In genomic region chr2:163968581-163968980, GRCm38 (mm10) we compare ENCODE assay signal across 8 mouse cellular contexts. TPM values are rescaled to one million over a fixed set of nuclear protein-coding genes. Genes with fewer than 3 reads are reported as not detected.
A peak's percentile ranks its signal among the peaks of the same experiment; 100 is the strongest.
DNase-seq lines count a peak whose midpoint lies in the region; ATAC-seq and TF ChIP-seq lines count a peak whose summit lies in the region.
"Had no signal": no experiment of that assay in that cellular context is flagged by ENCODE, and none has a peak within 500 bp of the region (broad histone marks: within the 10 kb centered on the region; RNA-seq: fewer than 3 reads in every experiment).

No protein-coding gene starts in this region.

- 3% methylated on average over 5 of the region's 5 CpGs for WGBS in forebrain, embryonic 14.5 days

- H3K4me3 ChIP-seq in E14TG2a.4 (replicated peaks; ENCODE audit: low read length) = no peak overlapping the region
- H3K4me3 ChIP-seq in forebrain, embryonic 14.5 days (ENCODE audit: low read depth, low read length) = no peak overlapping the region
- H3K4me3 ChIP-seq: limb, embryonic 12.5 days had no signal

- H3K27ac ChIP-seq in forebrain, embryonic 14.5 days (ENCODE audit: low read depth, low read length) = no peak overlapping the region
- H3K27ac ChIP-seq: limb, embryonic 12.5 days had no signal

- H3K4me1 ChIP-seq in E14TG2a.4 (replicated peaks; ENCODE audit: low read depth, low read length) = 0 out of 2 replicates have a peak, but pooled peaks cover 5% of the 10 kb centered on the region
- H3K4me1 ChIP-seq in forebrain, embryonic 14.5 days (ENCODE audit: control insufficient read depth, insufficient read depth, low read length) = no peaks in the 10 kb centered on the region
- H3K4me1 ChIP-seq: limb, embryonic 12.5 days had no signal

- TF ChIP-seq CTCF in E14TG2a.4 (conservative IDR thresholded peaks at IDR 0.05; ENCODE audit: low read length) = peak; percentile 82

- no peak overlapping the region for H3K9ac ChIP-seq in forebrain, embryonic 14.5 days (ENCODE audit: low read length)
- H3K9ac ChIP-seq: limb, embryonic 12.5 days had no signal

- H3K9me3 ChIP-seq in E14TG2a.4 (ENCODE audit: low read length) = peaks cover 4% of the 10 kb centered on the region
- H3K9me3 ChIP-seq in forebrain, embryonic 14.5 days (replicated peaks; ENCODE audit: control insufficient read depth, low read length) = no peaks in the 10 kb centered on the region
- H3K9me3 ChIP-seq: limb, embryonic 12.5 days had no signal

- peak; percentile 55; the same call in 1 of the 2 replicates for ATAC-seq in forebrain, embryonic 14.5 days

- DNase-seq in B cell, adult 2 months = peak; percentile 65 to 66
- DNase-seq in c-Kit-positive CD71-negative TER-119-negative erythroid progenitor cells, embryonic 14.5 days (ENCODE audit: low read depth) = peak; percentile 38
- DNase-seq in forebrain, embryonic 14.5 days (ENCODE audit: low spot score) = peak; percentile 86
- DNase-seq in kidney, postnatal 4 days = peak; percentile 75
- peak; percentile 69 for DNase-seq in lung, postnatal 14 days
- DNase-seq in right cerebral cortex, adult 2 months (ENCODE audit: low spot score in 2 of 2) = peak; percentile 80 to 84

- H3K4me2 ChIP-seq in forebrain, embryonic 14.5 days (ENCODE audit: low read length) = no peak overlapping the region
- H3K4me2 ChIP-seq: limb, embryonic 12.5 days had no signal

- peaks cover 18% of the 10 kb centered on the region; the same call in 1 of the 2 replicates for H3K27me3 ChIP-seq in E14TG2a.4 (ENCODE audit: insufficient read depth, low read length)
- no peaks in the 10 kb centered on the region for H3K27me3 ChIP-seq in forebrain, embryonic 14.5 days (replicated peaks; ENCODE audit: control insufficient read depth, insufficient read depth, low read length)

- H3K36me3 ChIP-seq in E14TG2a.4 (ENCODE audit: insufficient read depth, low read length) = no peaks in the 10 kb centered on the region
- no peaks in the 10 kb centered on the region for H3K36me3 ChIP-seq in forebrain, embryonic 14.5 days (ENCODE audit: control insufficient read depth, insufficient read depth, low read length)
- H3K36me3 ChIP-seq: limb, embryonic 12.5 days had no signal

RNA-seq across cellular contexts. Expression of gene Ywhab, which starts 26.2 kb away (rescaled TPM):
- 305 and 380 TPM in 2 replicates for polyA plus RNA-seq in forebrain, embryonic 14.5 days (2014; fragmentation: Nextera tagmentation; extraction: Ambion mirVana)

RNA-seq across cellular contexts. Expression of gene Rims4, which starts 50.1 kb away (rescaled TPM):
- polyA plus RNA-seq in forebrain, embryonic 14.5 days (2014; fragmentation: Nextera tagmentation; extraction: Ambion mirVana) = 1.7 and 2.3 TPM in 2 replicates

RNA-seq across cellular contexts. Expression of gene Pabpc1l, which starts 56.7 kb away (rescaled TPM):
- polyA plus RNA-seq in forebrain, embryonic 14.5 days (2014; fragmentation: Nextera tagmentation; extraction: Ambion mirVana) = 2.1 and 2.6 TPM in 2 replicates
